Mouse (Mus musculus) intestine, embryonic 15.5 days (tissue): ENCODE results near the gene Nt5dc2. TPM values are rescaled to one million over a fixed set of nuclear protein-coding genes. Genes with fewer than 3 reads are reported as not detected.

Experiments
- ATAC-seq: fragments of 200-750 bp; cut with Nextera tagmentation; 2 replicates; pipeline ENCODE4 v1.8.0; 2017; ENCODE audit warnings: moderate TSS enrichment, moderate library complexity
- H3K27ac ChIP-seq: fragments of 300-500 bp; sonication (generic); 2 replicates; pipeline ENCODE4 v1.5.1; 2015; ENCODE audit warnings: mild to moderate bottlenecking, inconsistent platforms
- H3K27me3 ChIP-seq: fragments of 300-500 bp; sonication (generic); replicated peaks from 2 replicates; pipeline ENCODE4 v1.6.1; 2015; ENCODE audit warnings: inconsistent platforms
- H3K36me3 ChIP-seq: fragments of 300-500 bp; sonication (generic); 2 replicates; pipeline ENCODE4 v1.6.1; 2015; ENCODE audit warnings: inconsistent platforms
- H3K4me1 ChIP-seq: fragments of 300-500 bp; sonication (generic); replicated peaks from 2 replicates; pipeline ENCODE4 v1.6.1; 2015; ENCODE audit warnings: inconsistent platforms
- H3K4me2 ChIP-seq: fragments of 300-500 bp; sonication (generic); replicated peaks from 2 replicates; pipeline ENCODE4 v1.6.1; 2015; ENCODE audit warnings: mild to moderate bottlenecking, inconsistent platforms
- H3K4me3 ChIP-seq: fragments of 300-500 bp; sonication (generic); replicated peaks from 2 replicates; pipeline ENCODE4 v1.5.1; 2015; ENCODE audit warnings: inconsistent platforms
- H3K9ac ChIP-seq: fragments of 300-500 bp; sonication (generic); 2 replicates; pipeline ENCODE4 v1.6.1; 2015; ENCODE audit warnings: inconsistent platforms
- H3K9me3 ChIP-seq: fragments of 300-500 bp; sonication (generic); 2 replicates; pipeline ENCODE4 v1.6.1; 2016; ENCODE audit warnings: inconsistent platforms
- WGBS: fragments of 180-500 bp; shearing (Covaris S2); methylation state at CpG from one replicate; pipeline ENCODE4 v1.1.7; 2015; 5-methylcytosine and 5-hydroxymethylcytosine counted together
- polyA plus RNA-seq: library from polyadenylated mRNA; unstranded; fragments of >200 nt; fragmentation: Nextera tagmentation; extraction: Ambion mirVana; gene quantifications from 2 replicates; pipeline ENCODE4 v1.2.1, GENCODE M21; 2015

The Nt5dc2 gene
- 261 and 315 TPM in 2 replicates for polyA plus RNA-seq

DNA sequence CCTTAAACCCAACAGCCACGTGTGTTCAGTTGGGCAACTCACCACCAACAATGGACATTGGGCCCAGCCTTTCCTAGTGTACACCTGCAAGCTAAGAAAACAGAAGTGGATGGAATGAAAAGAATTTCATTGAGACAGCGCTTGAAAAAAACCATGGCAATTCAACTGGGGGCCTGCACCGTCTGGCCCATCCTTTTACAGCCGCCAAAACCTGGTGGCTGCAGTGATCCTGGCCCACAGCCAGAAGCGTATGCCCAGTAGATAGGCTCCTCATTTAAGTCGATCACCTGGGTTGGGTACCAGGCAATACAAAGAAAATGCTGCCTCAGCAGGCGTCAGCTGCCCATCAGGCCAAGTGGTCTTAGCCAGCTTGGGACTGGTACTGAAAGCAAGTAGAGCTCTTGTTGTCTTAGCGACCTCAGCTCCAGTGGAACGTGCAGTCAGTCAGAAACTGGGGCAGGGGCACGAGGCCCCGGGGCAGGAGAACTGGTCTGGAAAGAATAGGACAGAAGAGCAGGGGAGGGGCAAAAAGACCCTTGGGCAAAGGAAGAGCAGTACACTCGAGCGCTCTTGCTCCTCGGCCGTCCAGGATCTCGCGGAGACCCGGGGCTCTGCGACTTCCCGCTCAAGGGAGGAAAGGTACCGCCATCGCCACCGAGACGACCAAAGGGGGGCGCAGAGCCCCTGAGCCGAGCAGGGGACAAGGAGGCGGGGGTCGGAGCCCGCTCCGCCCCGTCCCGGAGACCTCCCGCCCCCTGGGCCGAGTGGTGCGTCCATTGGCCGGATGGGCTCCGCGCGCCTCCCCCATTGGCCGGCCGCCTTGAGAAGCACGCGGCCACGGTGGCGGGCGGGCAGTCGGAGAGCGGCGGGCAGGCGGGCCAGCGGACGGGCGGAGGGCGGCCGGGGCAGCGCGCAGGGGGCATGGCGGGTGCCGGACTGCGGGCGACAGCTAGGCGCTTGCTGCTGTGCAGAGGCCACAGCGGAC is at the start of gene Nt5dc2:
TSS of gene Nt5dc2 (plus strand) at position 818 of the 985 bp plus-strand sequence.
- Histone ChIP-seq H3K9me3 (no peaks in the 10 kb centered on the region), H3K27ac (peak within 1 kb of the TSS; percentile 89), H3K27me3 (no peaks in the 10 kb centered on the region), H3K4me2 (peak within 1 kb of the TSS; percentile 85), H3K36me3 (peaks cover 10% of the 10 kb centered on the region), H3K4me1 (peaks cover 45% of the 10 kb centered on the region), H3K4me3 (peak within 1 kb of the TSS; percentile 84), H3K9ac (peak within 1 kb of the TSS; percentile 90)
- WGBS: 3% methylated on average over 57 of the region's 63 CpGs
- ATAC-seq: peak; percentile 74

GRCm38 (mm10) chr14:31081147-31081546 is 49.7 kb upstream of the Nt5dc2 start:
- no peak for ATAC-seq
- H3K9me3 ChIP-seq: no peaks in the 10 kb centered on the region
- H3K27me3 ChIP-seq: no peaks in the 10 kb centered on the region
- H3K4me3 ChIP-seq: no peak overlapping the region
- H3K27ac ChIP-seq: no peak overlapping the region
- H3K9ac ChIP-seq: no peak overlapping the region
- H3K4me1 ChIP-seq: no peaks in the 10 kb centered on the region
- no peak overlapping the region for H3K4me2 ChIP-seq
- H3K36me3 ChIP-seq: peaks cover 24% of the 10 kb centered on the region

DNA sequence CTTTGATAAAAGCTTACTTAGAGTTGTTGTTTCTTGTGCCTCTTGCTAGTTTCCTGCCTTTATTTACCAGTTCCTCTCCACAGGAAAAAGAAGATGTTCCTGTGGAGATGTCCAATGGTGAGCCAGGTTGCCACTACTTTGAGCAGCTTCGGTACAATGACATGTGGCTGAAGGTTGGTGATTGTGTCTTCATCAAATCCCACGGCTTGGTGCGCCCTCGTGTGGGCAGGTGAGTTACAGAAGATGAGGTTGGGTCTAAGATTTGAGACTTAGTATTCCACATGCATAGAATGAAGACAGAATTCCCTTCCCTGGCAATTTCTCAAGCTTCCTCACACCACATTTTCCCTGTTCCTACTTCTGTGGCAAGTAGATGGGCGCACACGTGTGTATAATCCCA is 43.4 kb upstream of the Nt5dc2 start:
- H3K4me3 ChIP-seq: no peak overlapping the region

GRCm38 (mm10) chr14:31088515-31088914 is 42.3 kb upstream of the Nt5dc2 start:
- ATAC-seq: no peak
- Histone ChIP-seq H3K4me3 (no peak overlapping the region), H3K4me1 (no peaks in the 10 kb centered on the region), H3K4me2 (no peak overlapping the region), H3K27ac (no peak overlapping the region), H3K36me3 (peaks cover 18% of the 10 kb centered on the region; the same call in 1 of the 2 replicates), H3K27me3 (no peaks in the 10 kb centered on the region), H3K9me3 (no peaks in the 10 kb centered on the region), H3K9ac (no peak overlapping the region)
- WGBS: 93% methylated on average over 2 of the region's 2 CpGs

More for the DNA sequence above, 43.4 kb upstream of the Nt5dc2 start:
- Histone ChIP-seq H3K27me3 (no peaks in the 10 kb centered on the region), H3K36me3 (peaks cover 19% of the 10 kb centered on the region), H3K4me2 (no peak overlapping the region), H3K9ac (no peak overlapping the region), H3K4me1 (no peaks in the 10 kb centered on the region), H3K27ac (no peak overlapping the region), H3K9me3 (no peaks in the 10 kb centered on the region)
- no peak for ATAC-seq
- 80% methylated on average over 6 of the region's 6 CpGs for WGBS

GRCm38 (mm10) chr14:31089918-31090317 is 40.9 kb upstream of the Nt5dc2 start:
- no peak overlapping the region for H3K4me3 ChIP-seq
- no peak overlapping the region for H3K27ac ChIP-seq
- ATAC-seq: 0 out of 2 replicates have a peak, but pooled peaks have one; percentile 39
- no peaks in the 10 kb centered on the region for H3K9me3 ChIP-seq
- H3K27me3 ChIP-seq: no peaks in the 10 kb centered on the region
- H3K4me2 ChIP-seq: no peak overlapping the region
- H3K9ac ChIP-seq: no peak overlapping the region
- 77% methylated on average over 1 of the region's 1 CpGs for WGBS
- H3K36me3 ChIP-seq: peaks cover 19% of the 10 kb centered on the region; the same call in 1 of the 2 replicates
- no peaks in the 10 kb centered on the region for H3K4me1 ChIP-seq

- Histone ChIP-seq H3K27ac (no peak overlapping the region), H3K27me3 (no peaks in the 10 kb centered on the region), H3K36me3 (peaks cover 18% of the 10 kb centered on the region), H3K9me3 (no peaks in the 10 kb centered on the region), H3K4me1 (no peaks in the 10 kb centered on the region), H3K9ac (no peak overlapping the region), H3K4me3 (no peak overlapping the region), H3K4me2 (no peak overlapping the region)
- WGBS: 77% methylated on average over 2 of the region's 2 CpGs
- no peak for ATAC-seq
Measured at GRCm38 (mm10) chr14:31105156-31105555, 25.7 kb upstream of the Nt5dc2 start.

GRCm38 (mm10) chr14:31110613-31111012 is 20.2 kb upstream of the Nt5dc2 start:
- no peak overlapping the region for H3K9ac ChIP-seq
- 69% methylated on average over 3 of the region's 3 CpGs for WGBS
- H3K4me3 ChIP-seq: no peak overlapping the region
- H3K4me2 ChIP-seq: no peak overlapping the region
- H3K9me3 ChIP-seq: no peaks in the 10 kb centered on the region
- H3K36me3 ChIP-seq: peaks cover 23% of the 10 kb centered on the region
- no peaks in the 10 kb centered on the region for H3K27me3 ChIP-seq
- H3K4me1 ChIP-seq: no peaks in the 10 kb centered on the region
- ATAC-seq: no peak
- no peak overlapping the region for H3K27ac ChIP-seq

DNA sequence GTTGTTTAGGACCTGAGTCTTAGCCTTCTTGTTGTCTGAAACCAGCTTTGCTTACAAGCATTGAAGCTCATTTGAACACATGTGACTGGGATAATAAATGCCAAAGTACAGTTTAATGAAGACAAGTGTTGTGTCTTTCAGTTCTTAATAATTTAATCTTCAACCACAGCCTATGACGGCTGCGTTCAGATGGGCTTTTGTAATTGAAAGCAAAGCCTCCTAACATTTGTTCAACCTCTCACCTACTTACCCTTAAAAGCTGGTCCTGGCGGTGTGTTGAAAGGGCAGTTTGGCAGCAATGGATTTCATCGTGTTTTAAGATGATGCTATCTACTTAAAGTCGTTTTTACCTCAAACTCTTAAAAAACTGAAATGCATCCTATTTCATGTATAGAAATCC is 18.7 kb upstream of the Nt5dc2 start:
- no peak for ATAC-seq
- no peak overlapping the region for H3K27ac ChIP-seq
- H3K27me3 ChIP-seq: no peaks in the 10 kb centered on the region
- H3K4me3 ChIP-seq: no peak overlapping the region
- H3K36me3 ChIP-seq: peaks cover 24% of the 10 kb centered on the region; the same call in 1 of the 2 replicates
- no peaks in the 10 kb centered on the region for H3K4me1 ChIP-seq
- 86% methylated on average over 5 of the region's 5 CpGs for WGBS
- no peaks in the 10 kb centered on the region for H3K9me3 ChIP-seq
- H3K4me2 ChIP-seq: no peak overlapping the region
- no peak overlapping the region for H3K9ac ChIP-seq

DNA sequence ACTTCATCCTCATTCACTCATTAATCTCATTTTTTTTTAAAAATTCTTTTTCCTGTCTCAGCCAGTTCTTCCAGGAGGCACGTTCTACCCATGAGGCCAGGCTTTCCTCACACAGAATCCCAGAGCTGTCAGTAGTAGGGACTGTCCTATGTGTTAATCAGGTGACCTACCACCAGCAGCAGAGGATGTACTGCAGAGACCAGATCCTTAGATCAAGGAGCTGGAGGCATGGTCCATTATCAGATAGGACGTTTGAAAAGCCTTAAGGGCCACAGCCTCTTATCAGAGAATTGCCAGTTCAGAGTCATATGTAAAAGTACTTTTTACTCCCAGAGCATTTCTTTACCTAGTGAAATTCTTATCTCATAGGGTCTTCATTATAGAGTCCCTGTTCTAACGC is 16.8 kb upstream of the Nt5dc2 start:
- no peak for ATAC-seq
- no peak overlapping the region for H3K27ac ChIP-seq
- H3K9ac ChIP-seq: no peak overlapping the region
- no peak overlapping the region for H3K4me3 ChIP-seq
- H3K4me2 ChIP-seq: no peak overlapping the region
- 70% methylated on average over 3 of the region's 3 CpGs for WGBS
- H3K36me3 ChIP-seq: peaks cover 27% of the 10 kb centered on the region; the same call in 1 of the 2 replicates
- H3K9me3 ChIP-seq: no peaks in the 10 kb centered on the region
- no peaks in the 10 kb centered on the region for H3K4me1 ChIP-seq
- H3K27me3 ChIP-seq: no peaks in the 10 kb centered on the region

DNA sequence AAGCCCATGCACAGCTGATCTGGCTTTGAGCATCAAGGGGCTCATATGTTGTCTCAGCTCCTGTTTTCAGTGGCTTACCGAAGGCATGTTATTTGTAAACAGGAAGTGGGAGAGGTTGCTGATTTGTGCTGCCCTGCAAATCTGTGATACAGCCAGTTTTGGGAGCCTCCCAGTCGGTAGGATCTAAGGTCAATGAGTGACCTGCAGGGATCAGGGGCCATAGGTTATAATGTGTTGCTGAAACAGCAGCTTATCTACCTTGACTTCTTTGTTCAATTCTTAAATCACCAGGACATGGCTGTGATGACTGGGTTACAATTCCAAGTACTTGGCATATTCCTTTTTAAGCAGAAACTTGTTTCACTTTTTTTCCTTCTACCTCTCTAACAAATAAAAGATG is 15.3 kb upstream of the Nt5dc2 start:
- no peak overlapping the region for H3K9ac ChIP-seq
- no peak overlapping the region for H3K4me3 ChIP-seq
- WGBS: 51% methylated on average over 2 of the region's 2 CpGs
- H3K4me1 ChIP-seq: no peaks in the 10 kb centered on the region
- no peaks in the 10 kb centered on the region for H3K27me3 ChIP-seq
- no peak for ATAC-seq
- peaks cover 24% of the 10 kb centered on the region; the same call in 1 of the 2 replicates for H3K36me3 ChIP-seq
- H3K9me3 ChIP-seq: no peaks in the 10 kb centered on the region
- H3K27ac ChIP-seq: no peak overlapping the region
- H3K4me2 ChIP-seq: no peak overlapping the region

- no peak overlapping the region for H3K9ac ChIP-seq
- no peaks in the 10 kb centered on the region for H3K9me3 ChIP-seq
- H3K27me3 ChIP-seq: no peaks in the 10 kb centered on the region
- H3K4me3 ChIP-seq: no peak overlapping the region
- H3K4me1 ChIP-seq: peaks cover 14% of the 10 kb centered on the region
- no peak overlapping the region for H3K27ac ChIP-seq
- no peaks in the 10 kb centered on the region for H3K36me3 ChIP-seq
- no peak for ATAC-seq
- no peak overlapping the region for H3K4me2 ChIP-seq
- WGBS: 65% methylated on average over 9 of the region's 9 CpGs
Measured at GRCm38 (mm10) chr14:31125106-31126075, 5.5 kb upstream of the Nt5dc2 start.

DNA sequence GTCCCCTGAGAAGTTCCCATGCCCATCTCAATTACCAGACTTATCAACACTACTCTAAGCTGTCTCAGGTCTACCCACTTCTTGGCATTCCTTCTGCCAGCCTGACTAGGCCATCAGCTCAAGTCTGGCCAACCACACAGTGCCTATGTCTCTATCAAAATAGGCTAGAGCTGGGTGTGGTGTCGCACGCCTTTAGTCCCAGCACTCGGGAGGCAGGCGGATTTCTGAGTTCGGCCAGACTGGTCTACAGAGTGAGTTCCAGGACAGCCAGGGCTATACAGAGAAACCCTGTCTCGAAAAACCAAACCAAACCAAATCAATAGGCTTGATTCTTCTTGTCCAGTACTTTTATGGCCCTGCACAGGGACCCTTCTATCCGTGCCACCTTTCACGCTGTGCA is 4.0 kb upstream of the Nt5dc2 start:
- 90% methylated on average over 8 of the region's 8 CpGs for WGBS
- ATAC-seq: no peak

More for the DNA sequence above, 4.0 kb upstream of the Nt5dc2 start:
- peaks cover 16% of the 10 kb centered on the region for H3K4me1 ChIP-seq
- H3K4me2 ChIP-seq: peak overlapping the region; percentile 39
- no peak overlapping the region for H3K9ac ChIP-seq
- H3K4me3 ChIP-seq: no peak overlapping the region
- H3K27ac ChIP-seq: no peak overlapping the region
- H3K27me3 ChIP-seq: no peaks in the 10 kb centered on the region
- no peaks in the 10 kb centered on the region for H3K9me3 ChIP-seq
- H3K36me3 ChIP-seq: no peaks in the 10 kb centered on the region
